Mouse (Mus musculus) T-cell, adult 66 days (primary cell): Measurements from ENCODE around the gene Gm15140. TPM values are rescaled to one million over a fixed set of nuclear protein-coding genes. Genes with fewer than 3 reads are reported as not detected.

Experiments used
- total RNA-seq, 2 experiments: library from RNA; stranded (reverse); gene quantifications; 3 replicates in 1 of 2; 4 replicates in 1 of 2; pipeline ENCODE4 v1.2.4; 2023

The Gm15140 gene
- not detected for total RNA-seq

DNA sequence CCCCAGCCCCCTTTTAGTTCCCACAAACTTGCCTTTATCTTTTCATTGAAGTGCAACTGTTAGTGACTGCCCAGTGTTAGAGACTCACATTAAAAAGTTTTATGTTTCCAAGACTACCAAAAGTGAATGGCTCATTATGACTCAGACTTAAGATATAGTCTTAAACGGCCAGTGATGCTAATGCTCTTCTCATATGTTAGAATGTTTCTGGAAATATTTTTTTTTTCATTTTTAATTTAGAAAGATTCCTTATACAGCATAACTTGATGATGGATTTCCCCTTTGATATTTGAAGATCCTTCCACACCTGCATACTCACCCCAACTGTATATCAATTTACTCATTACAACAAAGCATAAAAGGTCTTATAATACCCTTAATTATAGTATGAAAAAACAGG, at the start of gene Gm15140:
Gene Gm15140 (minus strand): TSS at position 101 of the 400 bp plus-strand sequence.

Other genes with a start within 250 kb of the Gm15140 start
- gene Samt1, start 108.0 kb downstream of the Gm15140 start, total RNA-seq = not detected
- gene 4921511M17Rik, start 86.9 kb downstream of the Gm15140 start, total RNA-seq = not detected
- not detected for gene Gm10057, start 65.6 kb downstream of the Gm15140 start, total RNA-seq
- not detected for gene 4930524N10Rik, start 222.7 kb upstream of the Gm15140 start, total RNA-seq